Mouse (Mus musculus) kidney, adult 11 months (tissue): ENCODE data around the gene Ddx18.
A peak's percentile ranks its signal among the peaks of the same experiment; 100 is the strongest.

Experiments
- DNase-seq: peaks from one replicate; pipeline ENCODE4 v3.0.0; 2022

Ddx18 gene

DNA sequence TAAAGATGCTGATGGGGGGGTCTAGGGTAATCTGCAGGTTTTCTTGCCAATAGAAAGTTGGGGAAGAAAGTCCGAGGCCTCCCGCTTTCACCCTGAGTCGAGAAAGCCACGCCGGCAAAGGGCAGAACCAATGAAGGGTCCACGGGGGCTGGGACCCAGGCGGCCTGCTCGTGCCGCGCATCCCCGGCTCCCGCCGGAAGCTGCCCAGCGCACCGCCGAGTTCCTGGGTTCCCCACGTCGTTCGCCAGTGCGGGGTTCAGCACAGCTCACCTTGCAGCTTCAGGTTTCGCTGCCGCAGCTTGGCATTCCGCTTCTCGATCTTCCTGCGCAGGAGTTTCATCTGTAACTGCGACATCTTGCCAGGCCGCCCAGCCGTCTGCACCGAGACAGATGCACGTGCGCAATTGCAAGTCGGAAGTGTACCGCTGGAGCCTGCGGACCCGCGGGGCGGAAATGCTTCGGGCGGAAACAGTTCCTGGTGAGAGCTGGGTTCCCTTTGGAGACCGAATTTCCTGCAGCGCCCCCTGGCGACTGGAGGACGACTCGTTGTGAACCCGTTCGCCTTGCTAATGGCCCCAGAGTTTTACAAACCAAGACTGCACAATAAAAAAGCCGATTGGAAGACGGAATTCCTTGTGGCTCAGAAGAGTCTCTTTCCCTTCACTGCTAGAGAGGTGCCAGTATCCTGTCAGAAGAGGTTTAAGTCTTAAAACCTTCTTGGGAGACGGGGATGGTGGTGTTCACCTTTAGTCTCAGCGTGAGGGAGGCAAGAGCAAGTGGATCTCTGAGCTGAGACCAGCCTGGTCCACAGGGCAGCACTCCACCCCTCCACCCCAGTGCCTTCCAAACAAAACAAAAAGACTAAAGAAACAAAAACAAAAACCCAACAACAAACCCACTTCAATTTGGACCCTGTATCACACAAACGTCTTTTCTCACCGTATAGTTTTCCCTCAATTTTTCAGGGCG lies at the start of gene Ddx18:
Gene Ddx18, minus strand, starts transcription at position 469 of the 969 bp plus-strand sequence.
- peak; percentile 90 for DNase-seq

GRCm38 (mm10) chr1:121608000-121608399 lies 40.2 kb upstream of the Ddx18 start:
- DNase-seq: no peak

DNA sequence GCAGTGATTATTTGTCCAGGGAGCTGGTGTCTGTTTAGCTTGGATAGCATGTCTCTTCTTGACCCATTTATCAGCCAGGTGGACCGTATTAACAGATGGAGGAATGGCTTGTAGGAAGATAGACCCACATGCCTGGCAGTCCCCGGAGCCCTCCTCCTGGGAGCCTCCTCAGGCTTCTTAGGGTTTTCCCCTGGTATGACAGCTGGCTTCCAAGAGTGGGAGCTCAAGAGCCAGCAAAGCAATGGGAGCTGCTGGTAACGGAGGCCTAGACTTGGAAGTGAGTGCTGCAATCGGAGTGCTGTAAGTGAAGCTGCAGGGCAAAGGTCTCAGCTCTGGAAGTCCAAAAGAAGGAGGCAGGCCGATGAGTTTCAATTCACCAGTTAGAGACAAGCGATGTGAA lies 37.3 kb upstream of the Ddx18 start:
- no peak for DNase-seq

- DNase-seq: no peak
Measured at GRCm38 (mm10) chr1:121601893-121602292, 34.1 kb upstream of the Ddx18 start.

DNA sequence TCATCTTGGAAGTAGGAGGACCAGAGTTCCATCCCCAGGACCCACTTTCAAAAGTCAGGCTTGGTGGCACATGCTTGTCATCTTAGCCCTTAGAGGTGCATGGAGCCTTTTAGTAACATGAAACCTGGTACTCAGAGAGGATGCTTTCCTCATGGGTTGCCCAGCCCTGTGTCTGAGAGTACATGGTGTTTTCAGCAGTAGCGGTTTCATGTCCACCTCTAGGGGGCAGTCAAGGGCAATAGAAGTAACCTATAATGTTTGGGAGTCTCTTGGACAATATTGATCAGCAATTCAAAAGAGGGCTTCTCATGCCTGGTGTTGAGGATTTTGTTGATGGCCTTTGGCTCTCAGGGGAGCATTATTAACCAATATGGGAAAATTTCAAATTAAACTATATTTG lies 33.3 kb upstream of the Ddx18 start:
- no peak for DNase-seq

DNA sequence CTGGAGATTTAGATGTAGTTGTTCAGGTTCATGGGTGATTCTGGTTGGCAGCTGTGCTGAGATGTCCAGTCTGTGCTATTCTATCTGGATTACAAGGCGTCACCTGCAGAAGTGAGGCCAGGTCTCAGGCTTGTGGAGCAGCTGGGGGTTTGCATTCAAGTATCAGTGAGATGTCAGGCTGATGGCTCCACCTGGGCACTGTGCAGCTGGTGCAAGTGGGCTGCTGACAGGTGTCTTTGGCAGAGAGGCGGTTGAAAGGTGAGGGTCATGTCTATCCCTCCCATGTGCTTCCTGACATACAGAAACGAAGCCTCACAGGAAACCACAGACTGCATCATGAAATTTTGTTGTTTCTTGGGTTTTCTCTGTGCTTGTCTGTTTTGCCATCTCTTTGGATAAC lies 30.6 kb upstream of the Ddx18 start:
- DNase-seq: no peak

DNA sequence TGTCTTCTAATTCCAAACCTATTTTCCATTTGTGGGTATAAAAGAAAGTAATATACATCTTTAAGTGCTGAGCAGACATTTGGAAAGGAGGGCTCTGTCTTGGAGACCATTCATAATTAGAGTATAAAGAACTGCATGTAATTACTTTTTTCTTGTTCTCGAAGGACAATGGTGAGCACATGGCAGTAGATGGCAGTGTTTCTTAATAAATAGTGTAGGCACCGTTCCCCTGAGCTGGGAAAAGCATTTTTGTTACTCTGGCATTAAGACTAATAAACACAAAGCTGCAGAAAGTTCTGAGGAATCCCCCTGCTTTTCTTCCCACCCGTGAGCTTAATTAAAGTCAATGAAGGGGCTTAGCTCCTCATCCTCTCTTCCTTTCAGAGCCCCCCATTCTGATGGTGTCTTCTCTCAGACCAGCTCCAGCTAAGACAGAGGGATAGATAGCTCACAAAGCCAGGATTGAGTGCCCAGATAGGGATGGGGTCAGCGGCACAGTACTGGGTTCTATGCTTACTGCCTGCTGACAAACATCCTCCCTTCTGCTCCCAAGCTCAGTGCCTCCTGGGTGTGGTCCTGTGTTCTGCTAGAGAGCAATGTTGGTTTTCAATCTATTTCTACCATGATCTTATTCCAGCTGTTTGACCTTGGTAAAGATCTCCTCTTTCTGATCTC lies 29.3 kb upstream of the Ddx18 start:
- no peak for DNase-seq

DNA sequence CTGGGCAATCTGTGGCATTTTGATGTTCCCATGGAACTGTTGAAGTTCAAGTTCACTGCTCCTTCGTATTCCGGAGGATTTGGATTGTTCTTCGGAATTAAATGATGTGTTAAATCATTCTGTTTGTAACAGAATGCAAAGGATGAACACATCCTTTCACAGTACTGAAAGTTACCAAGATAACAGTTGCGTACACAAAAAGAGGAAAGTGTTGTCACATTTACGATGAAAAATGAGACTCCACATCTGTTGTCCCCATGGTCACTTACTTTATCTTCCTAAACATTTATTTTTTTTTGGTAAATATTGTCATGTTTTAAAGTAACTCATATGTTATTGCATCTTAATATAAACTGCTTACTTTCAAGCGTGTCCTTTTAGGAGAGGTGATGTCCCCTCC lies 17.0 kb upstream of the Ddx18 start:
- DNase-seq: no peak

- DNase-seq: no peak
Measured at GRCm38 (mm10) chr1:121581133-121581855, 13.5 kb upstream of the Ddx18 start.

GRCm38 (mm10) chr1:121577491-121577890 lies 9.7 kb upstream of the Ddx18 start:
- no peak for DNase-seq

GRCm38 (mm10) chr1:121570522-121570921 lies 2.7 kb upstream of the Ddx18 start:
- DNase-seq: no peak

- DNase-seq: no peak
Measured at GRCm38 (mm10) chr1:121557861-121558260, 9.9 kb downstream of the Ddx18 start.

DNA sequence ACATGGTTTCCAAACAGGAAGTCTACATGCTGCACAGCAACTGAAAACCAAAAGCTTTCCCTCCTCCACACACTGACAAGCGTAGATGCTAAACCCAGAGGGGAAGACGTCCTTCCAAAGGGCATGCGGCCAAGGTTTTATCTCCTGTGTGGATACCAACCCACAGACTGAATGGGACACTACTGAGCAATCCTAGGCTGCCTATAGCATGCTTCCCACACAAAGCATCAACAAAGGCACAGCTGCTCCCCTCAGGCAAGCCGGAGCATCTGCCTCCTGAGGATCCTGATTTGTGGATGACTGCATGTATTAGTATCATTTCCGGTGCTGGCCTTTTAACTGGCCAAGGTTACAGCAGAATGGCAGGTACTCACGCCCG lies 16.3 kb downstream of the Ddx18 start:
- DNase-seq: no peak

DNA sequence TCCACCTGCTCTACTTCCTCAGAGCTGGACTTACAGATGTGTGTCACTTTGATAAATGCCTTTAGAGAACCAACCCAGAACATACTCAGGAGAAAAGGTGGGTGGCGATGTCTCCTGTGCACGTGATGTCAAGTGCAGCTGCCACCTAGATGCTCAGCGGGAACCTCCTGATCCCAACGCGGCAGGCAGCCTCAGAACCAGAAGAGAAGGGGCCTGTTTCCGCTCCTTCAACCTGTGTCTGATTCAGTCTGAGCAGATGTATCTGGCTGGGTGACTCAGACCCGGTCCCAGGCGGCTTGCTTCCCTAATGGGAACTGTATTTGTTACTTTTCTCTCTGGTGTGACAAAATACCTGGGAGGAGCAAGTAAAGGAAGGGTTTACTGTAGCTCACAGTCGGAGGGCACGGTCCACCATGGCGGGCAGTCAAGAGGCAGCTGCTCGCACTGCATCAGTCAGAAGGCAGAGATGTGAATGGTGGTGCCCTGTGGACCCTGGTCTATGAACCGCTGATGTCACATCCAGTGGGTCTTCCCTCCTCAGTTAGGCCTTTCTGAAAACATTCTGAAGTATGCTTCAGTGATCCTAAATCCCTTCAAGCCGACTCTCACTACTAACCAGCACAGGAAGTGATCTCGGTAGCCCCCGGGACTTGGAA lies 16.9 kb downstream of the Ddx18 start:
- DNase-seq: no peak

GRCm38 (mm10) chr1:121549456-121549855 lies 18.3 kb downstream of the Ddx18 start:
- no peak for DNase-seq

GRCm38 (mm10) chr1:121548667-121549066 lies 19.1 kb downstream of the Ddx18 start:
- DNase-seq: no peak

- DNase-seq: no peak
Measured at GRCm38 (mm10) chr1:121546844-121547243, 20.9 kb downstream of the Ddx18 start.

GRCm38 (mm10) chr1:121540361-121540760 lies 27.4 kb downstream of the Ddx18 start:
- DNase-seq: no peak

- DNase-seq: no peak
Measured at GRCm38 (mm10) chr1:121531439-121531838, 36.4 kb downstream of the Ddx18 start.

DNA sequence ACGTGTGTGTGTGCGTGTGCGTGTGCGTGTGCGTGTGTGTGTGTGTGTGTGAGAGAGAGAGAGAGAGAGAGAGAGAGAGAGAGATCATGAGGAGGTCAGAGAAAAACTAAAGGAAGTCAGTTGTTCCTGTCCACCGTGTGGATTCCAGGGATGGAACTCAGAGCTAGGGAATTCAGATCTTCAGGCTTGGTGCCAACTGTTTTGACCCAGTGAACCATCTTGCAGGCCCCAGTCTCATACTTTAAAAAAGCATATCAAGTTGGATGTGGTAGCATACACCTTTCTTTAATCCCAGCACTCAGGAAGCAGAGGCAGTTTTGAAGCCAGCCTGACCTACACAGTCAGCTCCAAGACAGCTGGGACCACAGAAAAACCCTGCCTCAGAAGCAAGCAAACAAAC lies 38.5 kb downstream of the Ddx18 start:
- DNase-seq: no peak

GRCm38 (mm10) chr1:121528399-121528720 lies 39.4 kb downstream of the Ddx18 start, which contains the start of gene Htr5b:
TSS of gene Htr5b (minus strand) at chr1:121528465.
- DNase-seq: no peak

- no peak for DNase-seq
Measured at GRCm38 (mm10) chr1:121527600-121528398, 40.0 kb downstream of the Ddx18 start.
